Mouse (Mus musculus) midbrain, embryonic 13.5 days (tissue): ENCODE measurements around the gene Dagla. TPM values are rescaled to one million over a fixed set of nuclear protein-coding genes. Genes with fewer than 3 reads are reported as not detected.

Experiments
- ATAC-seq: fragments of 200-750 bp; cut with Nextera tagmentation; 2 replicates; pipeline ENCODE4 v1.8.0; 2017; ENCODE audit warnings: mild to moderate bottlenecking, moderate TSS enrichment, moderate library complexity
- H3K27ac ChIP-seq: fragments of 300-500 bp; sonication (generic); 2 replicates; pipeline ENCODE4 v1.5.1; 2015; ENCODE audit warnings: inconsistent platforms, mild to moderate bottlenecking, moderate library complexity
- H3K27me3 ChIP-seq: fragments of 300-500 bp; sonication (generic); 2 replicates; pipeline ENCODE4 v1.6.1; 2015; ENCODE audit warnings: mild to moderate bottlenecking, inconsistent platforms
- H3K36me3 ChIP-seq: fragments of 300-500 bp; sonication (generic); 2 replicates; pipeline ENCODE4 v1.6.1; 2015; ENCODE audit warnings: mild to moderate bottlenecking, inconsistent platforms
- H3K4me1 ChIP-seq: fragments of 300-500 bp; sonication (generic); replicated peaks from 2 replicates; pipeline ENCODE4 v1.6.1; 2015; ENCODE audit warnings: inconsistent platforms
- H3K4me2 ChIP-seq: fragments of 300-500 bp; sonication (generic); replicated peaks from 2 replicates; pipeline ENCODE4 v1.6.1; 2015; ENCODE audit warnings: moderate library complexity, mild to moderate bottlenecking, inconsistent platforms
- H3K4me3 ChIP-seq: fragments of 300-500 bp; sonication (generic); replicated peaks from 2 replicates; pipeline ENCODE4 v1.5.1; 2015; ENCODE audit warnings: mild to moderate bottlenecking, inconsistent platforms
- H3K9ac ChIP-seq: fragments of 300-500 bp; sonication (generic); replicated peaks from 2 replicates; pipeline ENCODE4 v1.6.1; 2015; ENCODE audit warnings: mild to moderate bottlenecking, inconsistent platforms
- H3K9me3 ChIP-seq: fragments of 300-500 bp; sonication (generic); 2 replicates; pipeline ENCODE4 v1.6.1; 2016; ENCODE audit warnings: mild to moderate bottlenecking, inconsistent platforms
- WGBS: fragments of 180-500 bp; shearing (Covaris S2); methylation state at CpG from one replicate; pipeline ENCODE4 v1.1.7; 2015; 5-methylcytosine and 5-hydroxymethylcytosine counted together
- polyA plus RNA-seq: library from polyadenylated mRNA; unstranded; fragments of >200 nt; fragmentation: Nextera tagmentation; extraction: Ambion mirVana; gene quantifications from 2 replicates; pipeline ENCODE4 v1.2.1, GENCODE M21; 2015

Dagla gene
- polyA plus RNA-seq, 1 experiment from 2014 or later: 5.3 TPM

DNA sequence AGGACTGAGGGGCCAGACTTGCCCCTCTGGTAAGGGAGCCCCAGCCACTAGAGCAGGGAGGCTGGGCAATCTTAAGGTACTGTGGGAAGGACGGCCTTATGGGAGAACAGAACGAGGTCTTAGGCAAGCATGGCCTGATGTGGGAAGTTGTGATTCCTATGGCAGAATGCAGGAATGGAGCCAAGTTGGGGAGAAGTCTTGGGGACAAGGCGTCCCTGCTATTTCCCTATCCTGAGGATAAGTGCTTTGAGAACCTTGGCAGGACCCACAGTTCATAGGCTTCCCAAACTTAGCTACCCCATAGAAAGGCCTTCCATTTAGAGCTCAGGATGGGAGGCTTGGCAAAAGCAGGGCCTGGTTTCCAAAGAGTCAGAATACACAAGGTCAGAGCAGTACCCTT, 95.8 kb downstream of the Dagla start:
- H3K4me1 ChIP-seq: peaks cover 10% of the 10 kb centered on the region
- H3K27me3 ChIP-seq: no peaks in the 10 kb centered on the region
- H3K9me3 ChIP-seq: no peaks in the 10 kb centered on the region
- H3K9ac ChIP-seq: no peak overlapping the region
- no peak for ATAC-seq
- no peak overlapping the region for H3K27ac ChIP-seq
- H3K4me3 ChIP-seq: no peak overlapping the region
- 92% methylated on average over 3 of the region's 3 CpGs for WGBS
- peaks cover 74% of the 10 kb centered on the region for H3K36me3 ChIP-seq
- no peak overlapping the region for H3K4me2 ChIP-seq

- no peak for ATAC-seq
- Histone ChIP-seq H3K9ac (peak overlapping the region; percentile 88), H3K36me3 (peaks cover 57% of the 10 kb centered on the region), H3K27me3 (no peaks in the 10 kb centered on the region), H3K27ac (no peak overlapping the region), H3K4me1 (peaks cover 20% of the 10 kb centered on the region), H3K9me3 (no peaks in the 10 kb centered on the region), H3K4me2 (peak overlapping the region; percentile 96), H3K4me3 (peak overlapping the region; percentile 91)
- 76% methylated on average over 6 of the region's 6 CpGs for WGBS
Measured at GRCm38 (mm10) chr19:10205051-10205450, 99.6 kb downstream of the Dagla start.

DNA sequence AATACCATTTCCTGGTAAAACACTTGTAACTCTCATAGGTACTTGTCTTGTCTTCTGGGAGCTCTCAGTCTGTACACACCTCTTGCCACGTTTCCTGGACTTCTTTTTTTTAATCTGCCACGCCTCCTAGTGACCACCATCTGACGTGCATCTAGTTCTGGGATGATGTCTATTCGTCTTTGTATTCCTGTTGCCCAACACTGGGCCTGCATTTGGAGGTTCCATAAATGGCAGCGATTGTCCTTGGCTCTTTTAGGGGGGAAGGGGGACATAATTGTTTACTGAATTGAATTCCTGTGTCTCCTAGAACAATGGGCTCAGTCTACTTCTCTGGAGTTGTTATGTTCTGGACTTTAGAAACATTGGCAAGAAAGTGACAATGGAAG, 100.1 kb downstream of the Dagla start:
- Histone ChIP-seq H3K4me3 (peak overlapping the region; percentile 91), H3K4me2 (peak overlapping the region; percentile 96), H3K27me3 (no peaks in the 10 kb centered on the region), H3K36me3 (peaks cover 57% of the 10 kb centered on the region), H3K27ac (peak overlapping the region; percentile 84; the same call in 1 of the 2 replicates), H3K4me1 (peaks cover 20% of the 10 kb centered on the region), H3K9ac (peak overlapping the region; percentile 88), H3K9me3 (no peaks in the 10 kb centered on the region)
- WGBS: 3% methylated on average over 5 of the region's 5 CpGs
- ATAC-seq: peak; percentile 37; the same call in 1 of the 2 replicates

DNA sequence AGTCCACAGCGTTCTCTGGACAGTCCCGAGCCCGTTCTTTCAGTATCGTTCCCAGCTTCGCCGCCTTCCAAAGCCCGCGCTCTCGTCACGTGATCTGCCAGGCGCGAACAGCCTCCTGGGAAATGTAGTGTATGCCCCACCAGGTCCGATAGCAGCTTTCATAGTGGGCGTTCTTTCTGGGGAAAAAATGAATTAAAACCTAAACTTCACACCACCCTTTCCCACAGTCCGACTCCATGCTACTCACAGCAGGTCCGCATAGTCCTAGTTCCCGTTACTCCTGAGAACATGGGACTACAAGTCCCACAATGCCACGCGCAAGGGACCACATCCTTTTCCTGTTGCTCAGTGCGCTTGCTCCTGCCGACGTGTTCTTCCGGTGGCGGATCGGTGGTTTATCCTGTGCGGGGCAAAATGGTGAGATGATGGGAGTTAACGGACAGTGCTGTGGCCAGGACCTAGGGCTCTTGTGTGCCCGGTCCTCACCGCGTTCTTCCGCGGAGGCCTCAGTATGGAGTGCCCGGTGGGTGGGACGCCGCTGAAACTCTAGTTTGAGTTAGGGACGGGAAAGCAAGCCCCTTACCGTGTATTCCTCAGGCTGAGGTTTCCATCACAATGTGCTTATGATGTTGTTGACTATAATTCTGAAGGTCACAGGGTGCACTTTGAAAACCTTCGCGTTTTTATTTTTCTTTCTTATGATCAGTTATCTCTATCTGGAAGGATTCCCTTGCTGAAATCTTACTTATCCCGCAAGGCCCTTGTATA, 100.6 kb downstream of the Dagla start, which contains the start of the genes Tmem258 and Fen1:
Tmem258 (plus strand) TSS at position 167 of the 768 bp plus-strand sequence.
Fen1 (minus strand) TSS at position 322 of the 768 bp plus-strand sequence.
- H3K27me3 ChIP-seq: no peaks in the 10 kb centered on the region

GRCm38 (mm10) chr19:10203146-10203847, 101.4 kb downstream of the Dagla start:
- H3K36me3 ChIP-seq: peaks cover 50% of the 10 kb centered on the region
- H3K9ac ChIP-seq: peak overlapping the region; percentile 88
- peak overlapping the region; percentile 96 for H3K4me2 ChIP-seq
- 3% methylated on average over 23 of the region's 23 CpGs for WGBS
- H3K9me3 ChIP-seq: no peaks in the 10 kb centered on the region
- H3K27ac ChIP-seq: peak overlapping the region; percentile 84
- H3K27me3 ChIP-seq: no peaks in the 10 kb centered on the region
- peak overlapping the region; percentile 91 for H3K4me3 ChIP-seq
- H3K4me1 ChIP-seq: peaks cover 20% of the 10 kb centered on the region
- ATAC-seq: peak; percentile 1; the same call in 1 of the 2 replicates

More for the DNA sequence above, 100.6 kb downstream of the Dagla start, which contains the start of the genes Tmem258 and Fen1:
- H3K27ac ChIP-seq: peak within 1 kb of the TSS; percentile 84
- peak within 1 kb of the TSS; percentile 96 for H3K4me2 ChIP-seq
- peaks cover 20% of the 10 kb centered on the region for H3K4me1 ChIP-seq
- peak within 1 kb of the TSS; percentile 91 for H3K4me3 ChIP-seq
- under 1% methylated on average over 40 of the region's 40 CpGs for WGBS
- no peaks in the 10 kb centered on the region for H3K9me3 ChIP-seq
- H3K9ac ChIP-seq: peak within 1 kb of the TSS; percentile 88
- peaks cover 57% of the 10 kb centered on the region for H3K36me3 ChIP-seq
- ATAC-seq: peak; percentile 93

- ATAC-seq: peak; percentile 35
- Histone ChIP-seq H3K4me1 (peaks cover 9% of the 10 kb centered on the region), H3K9ac (no peak overlapping the region), H3K27me3 (no peaks in the 10 kb centered on the region), H3K4me3 (no peak overlapping the region), H3K4me2 (no peak overlapping the region), H3K36me3 (peaks cover 59% of the 10 kb centered on the region), H3K27ac (peak overlapping the region; percentile 7; the same call in 1 of the 2 replicates), H3K9me3 (no peaks in the 10 kb centered on the region)
- 30% methylated on average over 3 of the region's 3 CpGs for whole genome bisulfite sequencing
Measured at GRCm38 (mm10) chr19:10198723-10199122, 106.0 kb downstream of the Dagla start.

- peak overlapping the region; percentile 7; the same call in 1 of the 2 replicates for H3K27ac ChIP-seq
- H3K9ac ChIP-seq: no peak overlapping the region
- no peak overlapping the region for H3K4me3 ChIP-seq
- no peaks in the 10 kb centered on the region for H3K27me3 ChIP-seq
- no peak overlapping the region for H3K4me2 ChIP-seq
- no peak for ATAC-seq
- H3K4me1 ChIP-seq: peaks cover 8% of the 10 kb centered on the region
- H3K36me3 ChIP-seq: peaks cover 64% of the 10 kb centered on the region
- no peaks in the 10 kb centered on the region for H3K9me3 ChIP-seq
- 87% methylated on average over 2 of the region's 2 CpGs for WGBS
Measured at GRCm38 (mm10) chr19:10198286-10198685, 106.4 kb downstream of the Dagla start.

DNA sequence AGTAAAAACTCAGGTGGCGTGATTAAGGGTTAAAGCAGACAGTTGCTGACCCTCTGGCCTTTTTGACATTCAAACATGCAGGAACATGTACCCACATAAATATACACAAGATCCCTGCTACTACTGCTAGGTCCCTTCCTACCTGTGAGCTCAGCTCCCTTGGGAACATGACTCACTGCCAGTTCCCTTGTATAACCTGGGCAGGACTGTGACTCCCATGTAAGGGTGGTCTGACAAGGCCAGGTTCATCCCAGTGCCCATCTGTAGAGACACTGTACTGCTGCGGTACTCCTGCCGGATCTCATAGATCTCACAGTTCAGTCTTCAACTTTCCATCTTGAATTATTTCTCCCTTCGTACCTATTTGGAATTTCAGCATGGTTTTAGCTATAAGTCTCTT, 107.5 kb downstream of the Dagla start:
- Histone ChIP-seq H3K4me2 (no peak overlapping the region), H3K27ac (no peak overlapping the region), H3K27me3 (no peaks in the 10 kb centered on the region), H3K4me1 (no peaks in the 10 kb centered on the region), H3K36me3 (peaks cover 75% of the 10 kb centered on the region), H3K9me3 (no peaks in the 10 kb centered on the region), H3K9ac (no peak overlapping the region), H3K4me3 (no peak overlapping the region)
- ATAC-seq: no peak
- WGBS: 92% methylated on average over 4 of the region's 4 CpGs

Other genes with a start within 250 kb of the Dagla start
- 169 and 173 TPM in 2 replicates for gene Fads2, start 203.1 kb downstream of the Dagla start, polyA plus RNA-seq
- 173 and 178 TPM in 2 replicates for gene Fads1, start 122.0 kb downstream of the Dagla start, polyA plus RNA-seq
- 386 and 396 TPM in 2 replicates for gene Tmem258, start 100.9 kb downstream of the Dagla start, polyA plus RNA-seq
- gene Fen1, start 100.7 kb downstream of the Dagla start, polyA plus RNA-seq: 47.9 and 49.6 TPM in 2 replicates
- gene Myrf, start 64.1 kb downstream of the Dagla start, polyA plus RNA-seq: 0.58 and 0.77 TPM in 2 replicates
- gene Syt7, start 84.2 kb upstream of the Dagla start, polyA plus RNA-seq: 8.2 and 8.8 TPM in 2 replicates
- 0.71 and 0.76 TPM in 2 replicates for gene Lrrc10b, start 152.6 kb upstream of the Dagla start, polyA plus RNA-seq
- gene Ppp1r32, start 178.1 kb upstream of the Dagla start, polyA plus RNA-seq: 1.0 and 1.6 TPM in 2 replicates
- gene Cpsf7, start 220.4 kb upstream of the Dagla start, polyA plus RNA-seq: 56.9 and 57.8 TPM in 2 replicates
- 63.3 and 63.5 TPM in 2 replicates for gene Sdhaf2, start 221.3 kb upstream of the Dagla start, polyA plus RNA-seq